Mouse (Mus musculus) cerebellum, adult 2 months (tissue): ENCODE measurements at regions not wholly inside any gene's neighbourhood (a gene's known extent, or its start where the extent isn't known, plus 50 kb on each side); places are given as distances from the start of the nearest gene placed in this dataset.

Source experiments
- DNase-seq, 2 experiments: peaks; one replicate each; pipeline ENCODE4 v3.0.0; 2021
- H3K27ac ChIP-seq: fragments of 200-500 bp; 2 replicates; pipeline ENCODE4 v1.5.1; 2012; ENCODE audit warnings: low read length, control low read depth, inconsistent platforms; ENCODE audit not compliant: insufficient read depth
- H3K27me3 ChIP-seq: fragments of 200-500 bp; 2 replicates; pipeline ENCODE4 v1.6.1; 2012; ENCODE audit warnings: inconsistent platforms, mild to moderate bottlenecking, low read length, moderate library complexity; ENCODE audit not compliant: control insufficient read depth, insufficient read depth
- H3K4me1 ChIP-seq: fragments of 200-500 bp; 2 replicates; pipeline ENCODE4 v1.6.1; 2011; ENCODE audit warnings: low read length; ENCODE audit not compliant: control insufficient read depth, insufficient read depth
- H3K4me3 ChIP-seq: fragments of 200-500 bp; replicated peaks from 2 replicates; pipeline ENCODE3; 2011; ENCODE audit warnings: mild to moderate bottlenecking, low read depth, low read length, control low read depth; ENCODE audit not compliant: insufficient read depth
- CTCF ChIP-seq: fragments of 200-500 bp; IDR thresholded peaks from 2 replicates; pipeline ENCODE4 v1.5.1; 2011; ENCODE audit warnings: low read depth, mild to moderate bottlenecking, control low read depth, low read length, moderate library complexity, borderline replicate concordance; ENCODE audit not compliant: insufficient read depth
- POLR2A ChIP-seq: fragments of 200-500 bp; IDR thresholded peaks from 2 replicates; pipeline ENCODE4 v1.6.1; 2011; ENCODE audit warnings: low read length, control low read depth, borderline replicate concordance; ENCODE audit not compliant: insufficient read depth
- WGBS: fragments of 180-500 bp; shearing (Covaris S2); methylation state at CpG from one replicate; pipeline ENCODE4 v1.1.7; 2018; 5-methylcytosine and 5-hydroxymethylcytosine counted together

- DNase-seq = no peak
- Histone ChIP-seq H3K27me3 (no peaks in the 10 kb centered on the region; the same call in 1 of the 2 replicates), H3K27ac (no peak overlapping the region), H3K4me3 (no peak overlapping the region), H3K4me1 (no peaks in the 10 kb centered on the region)
- TF ChIP-seq POLR2A = no peak
- TF ChIP-seq CTCF = no peak
- 77% methylated on average over 2 of the region's 2 CpGs for WGBS
These were observed 52.2 kb upstream of the Comtd1 start for GRCm38 (mm10) chr14:21900951-21901350.

- Histone ChIP-seq H3K27ac (no peak overlapping the region), H3K4me1 (no peaks in the 10 kb centered on the region), H3K27me3 (no peaks in the 10 kb centered on the region; the same call in 1 of the 2 replicates), H3K4me3 (no peak overlapping the region)
- 11% methylated on average over 1 of the region's 1 CpGs for WGBS
- TF ChIP-seq POLR2A (no peak), CTCF (no peak)
- no peak for DNase-seq
These were observed 51.7 kb upstream of the Comtd1 start for GRCm38 (mm10) chr14:21900516-21900915.
